Mouse (Mus musculus): ENCODE results near the gene Rundc1.

DNA sequence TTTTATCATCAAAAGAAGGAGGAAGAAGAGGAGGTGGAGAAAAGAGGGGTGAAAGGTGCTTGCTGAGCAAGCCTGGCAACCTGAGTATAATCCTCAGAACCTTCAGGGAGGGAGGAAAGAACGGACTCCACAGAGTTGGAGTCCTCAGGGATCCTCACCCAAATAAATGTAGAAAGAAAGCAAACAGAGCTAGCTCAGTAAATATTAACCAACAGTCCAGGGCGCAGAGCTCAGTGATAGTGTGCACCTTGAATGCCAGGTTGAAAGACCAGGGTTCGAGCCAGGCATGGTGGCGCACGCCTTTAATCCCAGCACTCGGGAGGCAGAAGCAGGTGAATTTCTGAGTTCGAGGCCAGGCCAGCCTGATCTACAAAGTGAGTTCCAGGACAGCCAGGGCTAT, 30.7 kb downstream of the Rundc1 start:
- no peak for TF ChIP-seq CTCF (conservative IDR thresholded peaks at IDR 0.05; ENCODE audit: insufficient read depth, insufficient read length, low read depth, low read length)
- no peak for TF ChIP-seq POLR2A (IDR thresholded peaks at IDR 0.05; ENCODE audit: low read depth, low read length)
